Mouse (Mus musculus) liver, embryonic 14.5 days (tissue): Measurements from ENCODE around the gene Supt3.

Source experiments
- CTCF ChIP-seq: IDR thresholded peaks from 2 replicates; pipeline ENCODE4 v1.5.1; 2016; ENCODE audit warnings: antibody characterized with exemption, low read depth, control low read depth
- EP300 ChIP-seq: IDR thresholded peaks from 2 replicates; pipeline ENCODE4 v1.6.1; 2016; ENCODE audit warnings: antibody characterized with exemption, low read depth

- TF ChIP-seq CTCF (no peak), EP300 (no peak)
These were observed 290.5 kb downstream of the Supt3 start for GRCm38 (mm10) chr17:45067441-45067840.
